Mouse (Mus musculus): ENCODE data around the gene Aoah.

Gene Aoah

DNA sequence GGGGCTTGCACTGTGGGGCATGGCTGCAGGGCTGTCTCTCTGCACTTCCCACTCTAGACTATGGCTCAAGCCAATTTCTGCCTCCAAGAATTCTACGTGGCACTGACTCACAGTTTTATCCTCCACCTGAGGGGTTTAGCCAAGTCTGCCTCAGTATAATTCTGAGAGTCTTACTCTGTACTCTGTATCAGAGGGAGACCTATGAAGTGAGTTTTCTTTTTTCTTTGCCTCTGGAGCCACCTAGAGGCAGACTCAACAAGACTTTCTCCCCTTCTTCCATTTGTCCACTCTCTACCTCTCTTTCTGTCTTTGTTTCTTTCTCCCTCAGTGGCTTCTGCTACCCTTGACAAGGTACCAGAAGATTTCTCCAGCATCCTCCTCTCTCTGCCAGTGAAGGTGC lies 256.2 kb downstream of the Aoah start:
- DNase-seq (ENCODE audit: extremely low read depth, insufficient read length, low spot score) = no peak

GRCm38 (mm10) chr13:21066021-21066420 lies 272.1 kb downstream of the Aoah start:
- no peak for DNase-seq (ENCODE audit: extremely low read depth, insufficient read length, low spot score)

DNA sequence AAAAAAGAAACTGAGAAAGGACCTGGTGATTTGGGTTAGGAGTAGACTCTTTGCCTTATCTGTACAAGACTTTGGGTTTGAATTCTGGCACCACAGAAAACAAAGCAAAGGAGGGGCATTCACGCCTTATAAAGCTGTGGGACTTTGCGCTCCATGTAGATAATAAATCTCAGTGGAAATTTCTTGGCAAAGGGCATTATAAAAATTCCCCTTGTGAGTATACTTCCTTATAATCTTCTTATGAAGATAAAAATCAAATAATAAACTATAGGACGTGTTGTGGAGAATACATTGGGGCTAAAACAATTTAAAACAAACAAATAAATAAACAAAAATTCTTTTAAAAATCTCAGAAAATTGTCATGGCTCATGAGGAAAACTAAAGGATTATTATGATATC lies 280.9 kb downstream of the Aoah start, which contains the start of gene Olfr1370:
Gene Olfr1370 (minus strand): TSS at position 101 of the 400 bp plus-strand sequence.
- no peak for DNase-seq (ENCODE audit: extremely low read depth, insufficient read length, low spot score)

DNA sequence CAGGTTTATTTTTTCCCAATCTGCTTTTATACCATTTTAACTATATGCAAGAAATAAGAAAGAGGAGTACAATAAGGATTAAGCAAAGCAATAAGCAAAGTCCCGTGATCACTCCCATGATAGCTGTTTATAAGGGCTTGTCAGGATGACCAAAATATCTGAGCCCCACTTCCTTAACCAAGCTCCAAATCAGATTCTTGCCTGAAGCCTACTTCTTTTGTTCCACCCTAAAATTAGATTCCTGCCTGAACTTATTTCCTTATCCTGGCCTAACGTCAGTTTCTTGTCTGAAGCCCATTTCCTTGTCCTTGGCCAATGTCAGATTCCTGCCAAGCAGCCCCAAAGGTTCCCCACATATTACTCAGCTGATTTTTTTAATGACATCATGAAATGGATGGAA lies 288.8 kb downstream of the Aoah start:
- no peak for DNase-seq (ENCODE audit: extremely low read depth, insufficient read length, low spot score)

Measured in 3134 (cell line).